Mouse (Mus musculus) fat pad, adult 2 months (tissue): Measurements from ENCODE around the gene 4921536K21Rik.

ENCODE experiments used
- DNase-seq: peaks from one replicate; pipeline ENCODE4 v3.0.0-alpha.2; 2011; ENCODE audit warnings: low read depth, low spot score; ENCODE audit errors: extremely low read depth

Gene 4921536K21Rik

DNA sequence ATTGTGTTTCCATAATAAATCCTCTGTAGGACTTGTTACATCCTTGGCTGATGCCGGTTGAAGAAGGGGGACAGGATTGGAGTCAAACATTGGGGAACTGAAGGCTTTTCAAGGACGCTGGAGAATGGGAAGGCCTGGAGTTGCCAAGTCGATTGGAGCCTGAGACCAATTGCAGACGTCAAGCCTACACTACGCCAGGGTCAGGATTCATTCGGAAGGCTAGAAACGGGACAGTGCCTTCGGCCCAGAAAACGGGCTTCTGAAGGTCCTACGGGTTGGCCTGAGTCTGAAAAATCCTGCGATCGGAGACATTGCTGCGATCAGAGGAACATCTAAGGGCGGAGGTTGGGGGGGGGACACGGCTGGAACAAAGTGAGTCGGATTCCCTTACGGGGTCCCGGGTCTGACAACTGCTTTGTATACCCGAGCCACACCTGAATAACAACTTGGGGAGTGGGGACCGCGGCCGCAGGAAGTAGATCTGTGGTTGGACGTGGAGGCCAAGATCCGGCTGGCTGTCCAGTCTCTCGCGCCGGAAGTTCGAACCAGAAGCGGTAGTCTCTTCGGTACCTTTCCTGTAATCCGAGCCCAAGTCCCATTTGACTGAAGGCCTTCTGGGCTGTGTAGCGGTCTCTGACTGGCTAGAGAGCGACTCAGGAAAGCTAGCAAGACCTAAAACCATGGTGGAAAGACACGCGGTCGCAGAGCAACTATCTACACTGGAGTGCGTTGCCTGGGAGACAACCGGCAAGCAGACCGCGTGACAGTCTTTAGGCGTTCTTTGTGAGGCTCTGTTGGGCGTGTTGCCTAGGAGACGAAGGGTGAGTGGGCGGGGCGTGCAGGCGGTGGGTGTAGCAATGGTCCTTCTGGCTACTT, at the start of gene 4921536K21Rik, which contains the start of gene Dusp18:
Gene 4921536K21Rik (minus strand): TSS at position 693 of the 876 bp plus-strand sequence.
Gene Dusp18 (plus strand): TSS at position 835 of the 876 bp plus-strand sequence.
- no peak for DNase-seq

DNA sequence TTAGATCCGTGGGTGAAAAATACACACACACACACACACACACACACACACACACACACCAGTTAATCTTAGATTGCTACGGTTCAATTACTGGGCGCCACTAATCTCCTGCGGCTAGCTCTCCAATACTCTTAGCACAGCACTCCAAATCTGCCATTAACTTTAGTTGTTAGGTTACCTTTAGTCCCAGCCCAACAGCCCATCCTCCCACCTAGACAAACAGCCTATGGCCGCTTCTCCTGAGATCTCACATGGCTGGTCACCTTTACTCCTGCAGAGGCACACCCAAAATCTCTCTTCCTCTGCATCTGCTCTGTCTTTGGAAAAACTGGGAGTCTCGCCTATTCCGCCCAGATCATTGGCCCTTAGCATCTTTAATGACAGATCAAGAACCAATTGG, 46.5 kb upstream of the 4921536K21Rik start:
- DNase-seq, result no peak

GRCm38 (mm10) chr11:3937321-3937874, 42.5 kb upstream of the 4921536K21Rik start:
- DNase-seq, result no peak

DNA sequence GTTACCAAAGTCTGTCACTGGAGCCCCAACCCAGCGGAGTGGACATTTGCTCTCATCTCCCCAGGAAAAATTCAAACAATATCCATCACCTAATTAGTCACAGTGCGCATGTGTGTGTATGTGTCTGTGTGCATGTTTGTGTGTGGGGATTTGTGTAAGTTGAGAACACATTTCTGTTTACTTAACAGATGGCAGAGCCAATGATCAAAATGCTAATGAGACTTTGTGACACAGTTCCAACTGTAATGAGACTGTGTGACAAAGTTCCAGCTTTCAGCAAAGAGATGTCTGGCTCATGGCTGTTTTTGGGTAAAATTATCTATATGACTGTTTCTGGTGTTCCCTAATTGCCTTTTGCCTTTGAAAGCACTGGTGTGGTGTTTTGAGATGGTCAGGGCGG, 41.4 kb upstream of the 4921536K21Rik start:
- no peak for DNase-seq

GRCm38 (mm10) chr11:3935135-3935534, 40.2 kb upstream of the 4921536K21Rik start:
- DNase-seq, result no peak

- DNase-seq, result no peak
Measured at GRCm38 (mm10) chr11:3933756-3934285, 38.9 kb upstream of the 4921536K21Rik start.

GRCm38 (mm10) chr11:3931511-3932211, 36.8 kb upstream of the 4921536K21Rik start, which contains the start of gene Tcn2:
Gene Tcn2, minus strand, starts transcription at chr11:3932159.
- peak; percentile 79 for DNase-seq

- no peak for DNase-seq
Measured at GRCm38 (mm10) chr11:3930931-3931330, 36.0 kb upstream of the 4921536K21Rik start.

- no peak for DNase-seq
Measured at GRCm38 (mm10) chr11:3930019-3930418, 35.1 kb upstream of the 4921536K21Rik start.

DNA sequence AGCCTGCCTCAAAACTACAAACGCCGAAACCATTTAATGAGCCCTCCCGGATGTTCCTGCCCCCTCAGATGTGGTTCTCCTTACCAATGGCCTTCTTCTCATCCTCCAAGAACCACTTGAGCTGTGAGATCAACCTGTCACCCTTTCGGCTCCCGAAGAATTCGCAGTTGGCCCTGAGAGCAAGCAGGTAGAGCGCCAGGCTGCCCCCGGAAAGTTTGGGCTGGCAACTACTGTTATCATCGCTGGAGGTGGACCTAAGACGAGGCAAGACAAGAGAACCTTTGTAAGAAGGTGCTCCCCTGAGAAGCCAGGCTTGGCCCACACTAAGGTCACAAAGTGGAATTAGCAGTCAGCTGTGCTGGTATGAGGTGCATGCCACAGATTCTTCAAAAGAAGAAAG, 31.0 kb upstream of the 4921536K21Rik start:
- DNase-seq, result no peak

DNA sequence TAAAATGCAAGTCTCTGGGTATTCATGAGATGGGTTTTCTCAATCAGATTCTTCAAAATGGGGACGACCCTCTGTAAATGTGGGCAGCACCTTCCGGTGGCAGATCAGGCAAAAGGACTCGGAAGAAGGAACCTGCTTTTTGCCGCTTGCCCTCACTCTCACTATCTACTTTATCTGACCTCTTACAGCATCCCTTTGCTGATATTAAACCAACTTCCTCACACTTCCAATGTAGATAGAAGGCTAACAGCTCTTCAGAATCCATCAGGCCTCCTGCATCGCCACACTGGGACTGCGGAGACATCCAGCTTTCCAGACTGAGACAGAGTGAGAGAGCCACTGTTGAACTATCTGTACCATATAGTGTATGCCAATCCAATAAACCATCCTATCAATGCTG, 27.8 kb upstream of the 4921536K21Rik start:
- no peak for DNase-seq

GRCm38 (mm10) chr11:3922115-3922514, 27.2 kb upstream of the 4921536K21Rik start:
- no peak for DNase-seq

DNA sequence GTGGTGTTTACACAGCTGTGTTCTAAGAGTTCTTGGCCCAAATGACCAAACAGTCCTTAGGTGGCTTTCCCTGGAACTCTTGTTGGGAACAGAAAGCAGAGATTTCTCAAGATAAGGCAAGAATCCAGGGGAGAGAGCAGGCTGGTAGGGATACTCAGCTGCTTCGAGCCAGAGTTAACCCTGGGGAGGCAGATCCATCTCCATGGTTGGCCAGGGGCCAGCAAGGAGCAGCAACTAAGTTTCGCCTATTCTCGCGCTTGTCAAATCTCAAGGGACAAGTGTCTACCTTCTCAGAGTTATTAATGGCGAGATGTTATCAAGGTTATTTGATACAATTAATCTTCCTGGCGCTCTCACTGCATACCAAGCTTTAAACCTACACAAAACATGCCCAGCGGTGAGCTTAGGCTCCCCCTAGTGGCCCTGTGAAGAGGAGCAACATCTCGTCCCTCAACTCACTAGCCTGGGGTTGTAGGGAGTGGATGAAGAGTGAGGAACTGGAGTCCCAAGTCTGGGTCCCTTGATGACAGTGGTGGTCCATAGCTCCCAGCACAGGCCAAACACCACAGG, 26.5 kb upstream of the 4921536K21Rik start:
- peak; percentile 64 for DNase-seq

DNA sequence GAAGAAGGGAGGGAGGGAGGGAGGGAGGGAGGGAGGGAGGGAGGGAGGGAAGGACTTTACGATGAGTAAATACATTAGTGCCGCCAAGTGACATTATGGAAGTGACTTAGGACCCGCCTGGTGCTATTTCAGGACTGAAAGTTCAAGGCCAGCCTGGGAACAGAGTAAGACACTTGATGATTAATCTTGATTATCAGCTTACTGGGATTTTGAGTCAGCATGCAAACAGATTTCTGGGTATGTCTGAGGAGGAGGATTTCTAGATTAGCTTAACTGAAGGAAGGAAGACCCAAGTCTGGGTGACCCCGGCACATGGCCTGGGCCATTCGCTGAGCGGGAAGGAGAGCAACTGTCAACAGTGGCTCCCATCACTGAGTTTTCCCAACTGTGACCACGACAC, 25.6 kb upstream of the 4921536K21Rik start:
- no peak for DNase-seq

- DNase-seq, result no peak
Measured at GRCm38 (mm10) chr11:3918738-3919137, 23.8 kb upstream of the 4921536K21Rik start.

DNA sequence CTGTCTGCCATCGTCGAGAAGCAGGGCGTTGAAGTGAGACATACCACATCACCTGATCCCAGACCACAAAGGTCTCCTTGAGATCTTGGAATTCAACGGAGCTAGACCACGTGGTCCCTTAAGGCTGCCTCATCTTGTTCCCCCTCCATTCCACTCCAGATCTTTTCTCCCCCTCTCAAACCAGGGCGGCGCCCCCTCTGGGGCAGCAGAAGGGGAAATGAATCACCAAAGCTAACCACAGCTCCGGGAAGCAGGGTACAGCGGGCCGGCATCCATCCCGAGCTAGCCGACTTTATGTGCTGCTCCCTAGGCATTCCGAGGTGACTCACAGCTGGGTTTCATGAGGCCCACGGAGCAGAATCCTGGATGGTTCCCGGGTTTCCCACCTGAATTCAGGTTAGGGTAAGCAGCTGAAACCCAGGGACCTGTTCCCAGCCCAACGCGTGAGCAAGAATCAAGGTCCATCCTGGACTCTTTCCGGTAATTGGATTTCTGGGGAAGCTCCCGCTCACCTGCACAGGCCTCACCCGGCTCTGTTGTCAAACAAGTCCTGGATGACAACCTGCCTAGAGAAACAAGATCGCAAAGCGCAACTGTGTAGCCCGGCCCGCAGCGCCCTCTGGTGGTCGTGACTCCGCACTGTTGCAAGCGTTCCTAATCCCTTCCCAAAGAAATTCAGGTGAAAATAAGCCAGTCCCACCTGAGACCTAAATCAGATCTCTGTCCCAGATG, 19.4 kb upstream of the 4921536K21Rik start, which contains the start of gene Slc35e4:
Gene Slc35e4 (minus strand): TSS at position 556 of the 732 bp plus-strand sequence.
- DNase-seq, result no peak

DNA sequence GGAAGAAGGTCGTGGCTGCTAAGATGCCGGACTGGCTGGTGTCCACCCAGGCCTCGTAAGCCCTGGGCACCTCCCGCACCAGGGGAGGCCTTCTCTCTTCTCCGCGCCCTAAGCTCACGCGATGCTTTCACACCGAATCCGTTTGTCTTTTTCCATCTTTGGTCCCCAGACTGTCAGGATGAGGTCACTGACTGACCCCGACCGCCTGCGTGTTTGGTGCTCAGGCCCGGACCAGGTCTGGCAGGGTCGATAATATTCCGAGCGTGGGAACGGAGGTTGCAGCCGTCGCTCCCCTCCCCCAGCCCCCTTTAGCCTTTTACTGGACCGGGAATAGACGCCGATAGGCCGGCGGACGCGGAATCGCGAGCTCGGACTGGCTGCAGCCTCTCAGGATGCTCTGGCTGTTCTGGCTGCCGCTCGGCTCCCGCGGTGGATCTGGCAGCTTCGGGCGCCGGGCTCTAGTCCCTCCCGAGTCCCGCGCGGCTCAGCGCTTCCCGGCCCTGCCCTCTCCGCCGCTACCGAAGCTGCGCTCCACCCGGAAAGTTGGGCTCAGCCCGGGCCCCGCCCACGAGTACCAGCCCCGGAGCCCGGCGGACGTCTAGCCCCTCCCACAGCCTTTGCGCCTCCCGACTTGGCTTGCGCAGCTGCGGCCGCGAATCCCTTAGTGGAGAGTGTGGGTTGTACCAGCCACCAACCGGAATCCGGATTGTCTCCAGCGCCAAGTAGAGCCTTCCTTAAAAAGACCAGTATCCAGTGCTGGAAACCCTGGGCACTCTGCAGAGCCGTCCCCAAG, 18.6 kb upstream of the 4921536K21Rik start:
- no peak for DNase-seq

- DNase-seq, result no peak
Measured at GRCm38 (mm10) chr11:3912875-3913271, 18.0 kb upstream of the 4921536K21Rik start.

DNA sequence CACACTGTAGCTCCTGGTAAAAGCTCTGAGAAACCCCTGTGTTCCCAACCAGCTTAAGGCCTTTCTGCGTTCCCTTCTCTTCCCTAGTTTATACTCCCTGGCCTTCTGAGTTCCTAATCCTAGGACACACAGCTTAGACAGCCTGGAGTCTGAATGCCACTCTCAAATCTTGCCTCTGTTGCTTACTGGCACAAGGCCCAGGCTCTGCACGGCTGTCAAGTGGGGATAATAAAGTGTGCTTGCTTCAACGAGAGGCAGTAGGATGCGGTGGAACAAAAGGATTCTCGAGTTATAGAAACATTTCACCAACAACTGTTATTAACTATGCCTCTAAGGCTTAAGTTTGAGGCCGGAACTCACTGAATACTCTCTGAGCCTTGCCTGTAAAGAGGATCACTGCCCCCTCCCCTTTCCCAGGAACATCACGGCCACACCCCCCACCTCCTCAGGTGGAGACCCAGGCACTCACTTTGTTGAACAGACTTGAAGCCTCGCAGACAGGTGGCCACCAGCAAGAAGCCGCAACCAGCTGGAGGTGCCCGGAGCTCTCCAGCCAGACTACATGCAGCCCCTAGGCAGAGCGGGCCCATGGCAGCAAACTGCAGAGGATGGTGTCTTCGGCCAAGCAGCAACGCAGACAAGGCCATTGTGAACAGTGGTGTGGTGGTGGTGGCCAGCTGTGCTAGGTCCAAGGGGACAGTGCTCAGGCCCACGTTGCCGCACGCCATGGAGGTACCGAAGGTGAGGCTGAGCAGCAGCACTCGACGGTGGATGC, 17.4 kb upstream of the 4921536K21Rik start:
- DNase-seq, result no peak
